Mouse (Mus musculus) lung, embryonic 15.5 days (tissue): ENCODE data around the gene Trp73. TPM values are rescaled to one million over a fixed set of nuclear protein-coding genes. Genes with fewer than 3 reads are reported as not detected.

ENCODE experiments used
- ATAC-seq: fragments of 200-750 bp; cut with Nextera tagmentation; 2 replicates; pipeline ENCODE4 v1.8.0; 2017; ENCODE audit warnings: moderate number of reproducible peaks, borderline replicate concordance; ENCODE audit not compliant: low FRiP score, low TSS enrichment; ENCODE audit errors: extremely low read depth
- H3K27ac ChIP-seq: fragments of 300-500 bp; sonication (generic); 2 replicates; pipeline ENCODE4 v1.5.1; 2015; ENCODE audit warnings: moderate library complexity, mild to moderate bottlenecking, inconsistent platforms
- H3K27me3 ChIP-seq: fragments of 300-500 bp; sonication (generic); 2 replicates; pipeline ENCODE4 v1.6.1; 2015; ENCODE audit warnings: inconsistent platforms
- H3K36me3 ChIP-seq: fragments of 300-500 bp; sonication (generic); 2 replicates; pipeline ENCODE4 v1.6.1; 2015; ENCODE audit warnings: inconsistent platforms
- H3K4me1 ChIP-seq: fragments of 300-500 bp; sonication (generic); 2 replicates; pipeline ENCODE4 v1.6.1; 2015; ENCODE audit warnings: inconsistent platforms
- H3K4me2 ChIP-seq: fragments of 300-500 bp; sonication (generic); 2 replicates; pipeline ENCODE4 v1.6.1; 2015; ENCODE audit warnings: inconsistent platforms, mild to moderate bottlenecking, moderate library complexity
- H3K4me3 ChIP-seq: fragments of 300-500 bp; sonication (generic); 2 replicates; pipeline ENCODE4 v1.5.1; 2015; ENCODE audit warnings: mild to moderate bottlenecking, inconsistent platforms
- H3K9ac ChIP-seq: fragments of 300-500 bp; sonication (generic); 2 replicates; pipeline ENCODE4 v1.6.1; 2015; ENCODE audit warnings: inconsistent platforms
- H3K9me3 ChIP-seq: fragments of 300-500 bp; sonication (generic); 2 replicates; pipeline ENCODE4 v1.6.1; 2016; ENCODE audit warnings: inconsistent platforms
- WGBS: fragments of 180-500 bp; shearing (Covaris S2); methylation state at CpG from one replicate; pipeline ENCODE4 v1.1.7; 2015; 5-methylcytosine and 5-hydroxymethylcytosine counted together
- polyA plus RNA-seq: library from polyadenylated mRNA; unstranded; fragments of >200 nt; fragmentation: Nextera tagmentation; extraction: Ambion mirVana; gene quantifications from 2 replicates; pipeline ENCODE4 v1.2.1, GENCODE M21; 2015

The Trp73 gene
- polyA plus RNA-seq, 1 experiment from 2014 or later = 1.6 TPM

DNA sequence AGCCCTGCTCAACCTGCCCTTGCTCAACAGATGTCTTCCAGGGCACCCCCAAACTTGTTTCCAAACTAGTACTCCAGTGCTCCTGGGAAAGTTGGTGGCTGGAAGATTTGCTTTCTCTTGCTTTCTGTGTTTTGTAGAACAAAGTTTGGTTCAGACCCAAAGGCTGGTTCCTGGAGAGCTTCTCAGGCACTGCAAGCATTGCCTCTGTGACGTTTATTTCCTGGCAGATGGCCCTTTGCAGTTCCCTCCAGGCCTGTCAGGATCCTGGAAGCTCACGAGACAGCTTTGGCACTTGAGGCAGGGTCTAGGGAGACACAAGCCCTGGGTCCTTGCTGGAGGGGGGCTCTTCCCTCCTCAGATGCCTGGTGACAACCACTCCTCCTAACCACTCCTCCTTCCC is 83.3 kb downstream of the Trp73 start:
- H3K4me1 ChIP-seq = no peaks in the 10 kb centered on the region
- H3K9ac ChIP-seq = no peak overlapping the region
- no peaks in the 10 kb centered on the region for H3K36me3 ChIP-seq
- ATAC-seq = no peak
- WGBS = 22% methylated on average over 2 of the region's 2 CpGs
- no peak overlapping the region for H3K4me3 ChIP-seq
- no peaks in the 10 kb centered on the region for H3K9me3 ChIP-seq
- H3K27me3 ChIP-seq = no peaks in the 10 kb centered on the region
- H3K27ac ChIP-seq = no peak overlapping the region
- H3K4me2 ChIP-seq = no peak overlapping the region

DNA sequence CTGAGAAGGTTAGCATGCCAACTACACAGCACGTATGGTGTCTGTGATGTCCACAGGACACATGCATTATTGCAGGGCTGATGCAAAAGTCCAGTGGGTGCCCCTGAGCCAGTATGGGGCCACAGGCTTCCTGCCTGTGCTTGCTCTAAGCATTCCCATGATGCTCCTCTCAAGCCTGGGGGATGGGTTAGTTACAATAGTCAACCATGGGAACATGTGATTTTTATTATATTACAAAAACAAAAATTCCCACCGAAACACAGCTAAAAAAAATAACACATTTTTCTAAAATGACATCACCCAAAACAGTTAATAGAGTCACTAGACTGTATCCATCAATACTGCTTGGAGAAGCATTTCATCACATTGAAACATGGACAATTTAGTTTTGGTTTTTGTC is 84.0 kb downstream of the Trp73 start:
- Histone ChIP-seq H3K4me1 (no peaks in the 10 kb centered on the region), H3K27ac (no peak overlapping the region), H3K4me3 (no peak overlapping the region), H3K9ac (no peak overlapping the region), H3K36me3 (no peaks in the 10 kb centered on the region), H3K27me3 (no peaks in the 10 kb centered on the region), H3K4me2 (no peak overlapping the region), H3K9me3 (no peaks in the 10 kb centered on the region)
- WGBS = 60% methylated on average over 2 of the region's 2 CpGs
- no peak for ATAC-seq

DNA sequence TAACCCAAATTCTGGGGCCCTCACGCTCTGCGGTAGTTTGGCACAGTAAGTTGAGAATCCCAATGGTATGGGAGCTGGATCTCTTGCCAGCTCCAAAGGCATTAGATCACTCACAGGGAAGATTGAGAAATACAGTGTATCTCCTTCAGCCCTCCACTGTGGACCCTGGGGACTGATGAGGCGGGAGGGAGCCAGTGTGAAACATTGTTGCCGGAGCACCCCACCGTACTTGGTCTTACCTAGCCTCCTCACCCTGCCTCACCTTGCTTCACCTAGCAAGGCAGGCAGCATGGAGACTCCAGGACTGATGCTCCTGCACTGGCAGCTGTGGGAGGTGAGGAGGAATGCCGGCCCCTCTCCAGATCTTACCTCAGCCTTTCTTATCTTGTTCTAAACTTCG is 84.5 kb downstream of the Trp73 start:
- H3K9me3 ChIP-seq = no peaks in the 10 kb centered on the region
- no peak for ATAC-seq
- no peak overlapping the region for H3K27ac ChIP-seq
- no peak overlapping the region for H3K9ac ChIP-seq
- no peak overlapping the region for H3K4me2 ChIP-seq
- no peak overlapping the region for H3K4me3 ChIP-seq
- no peaks in the 10 kb centered on the region for H3K4me1 ChIP-seq
- WGBS = 77% methylated on average over 7 of the region's 7 CpGs
- H3K27me3 ChIP-seq = no peaks in the 10 kb centered on the region
- H3K36me3 ChIP-seq = no peaks in the 10 kb centered on the region

DNA sequence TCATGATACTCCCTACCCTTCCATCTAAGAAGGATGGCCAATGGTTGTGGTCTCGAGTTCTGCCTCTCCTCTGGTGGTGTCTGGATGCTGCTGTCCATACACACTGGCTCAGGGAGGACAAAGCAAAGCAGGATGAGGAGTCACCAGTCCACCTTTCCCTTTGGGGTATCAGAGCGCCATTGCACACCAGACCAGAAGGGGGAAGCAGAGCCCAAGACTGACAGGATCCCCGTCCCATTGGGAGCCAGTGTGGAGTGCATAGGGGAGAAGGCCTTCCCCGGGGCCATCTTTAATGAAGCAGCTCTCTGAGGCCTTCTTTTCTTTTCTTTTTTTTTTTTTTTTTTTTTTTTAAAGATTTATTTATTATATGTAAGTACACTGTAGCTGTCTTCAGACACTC is 86.9 kb downstream of the Trp73 start:
- Histone ChIP-seq H3K4me3 (no peak overlapping the region), H3K4me2 (no peak overlapping the region), H3K27me3 (no peaks in the 10 kb centered on the region), H3K27ac (no peak overlapping the region), H3K36me3 (no peaks in the 10 kb centered on the region), H3K9me3 (no peaks in the 10 kb centered on the region), H3K9ac (no peak overlapping the region), H3K4me1 (no peaks in the 10 kb centered on the region)
- 43% methylated on average over 4 of the region's 4 CpGs for WGBS
- no peak for ATAC-seq

DNA sequence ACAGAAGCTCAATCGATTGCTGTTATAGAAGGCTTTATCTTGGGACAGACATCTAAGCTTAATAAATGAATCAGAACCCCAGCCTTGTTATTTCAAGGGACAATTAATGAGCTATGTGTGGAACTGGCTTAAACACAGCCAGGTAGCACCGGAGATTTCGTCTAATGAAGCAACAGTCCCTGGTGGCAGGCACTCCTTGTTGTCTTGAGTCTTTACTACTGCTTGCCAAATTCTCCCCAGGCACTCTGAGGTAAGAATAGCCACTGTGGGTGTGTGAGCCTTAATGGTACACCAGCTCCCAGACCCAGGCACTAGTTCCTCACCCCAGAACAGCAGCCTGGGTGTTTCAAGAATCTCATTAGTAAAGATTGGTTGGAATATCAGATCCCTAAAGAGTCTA is 88.6 kb downstream of the Trp73 start:
- Histone ChIP-seq H3K27ac (no peak overlapping the region), H3K9me3 (no peaks in the 10 kb centered on the region), H3K4me1 (no peaks in the 10 kb centered on the region), H3K27me3 (no peaks in the 10 kb centered on the region), H3K9ac (no peak overlapping the region), H3K4me3 (no peak overlapping the region), H3K4me2 (no peak overlapping the region), H3K36me3 (no peaks in the 10 kb centered on the region)
- no peak for ATAC-seq
- WGBS = 90% methylated on average over 3 of the region's 3 CpGs

DNA sequence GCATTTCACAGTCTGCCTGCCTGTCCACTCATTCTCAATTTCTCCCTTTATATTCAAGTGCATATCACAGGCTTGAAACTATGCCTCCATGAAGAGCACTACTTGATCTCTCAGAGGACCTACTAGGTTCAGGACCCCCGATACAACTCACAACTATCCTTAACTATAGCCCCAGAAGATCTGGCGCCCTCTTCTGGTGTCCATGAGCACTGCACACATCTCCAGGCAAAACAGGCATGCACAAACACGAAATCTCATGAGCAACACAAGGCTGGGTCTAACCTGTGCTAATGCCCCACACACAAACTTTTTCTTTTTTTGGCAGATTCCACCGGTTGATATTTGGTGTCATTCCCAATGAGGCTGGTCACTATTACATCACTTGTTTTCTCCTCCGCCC is 94.2 kb downstream of the Trp73 start:
- Histone ChIP-seq H3K4me3 (no peak overlapping the region), H3K36me3 (no peaks in the 10 kb centered on the region), H3K27me3 (no peaks in the 10 kb centered on the region), H3K4me2 (no peak overlapping the region), H3K27ac (no peak overlapping the region), H3K9me3 (no peaks in the 10 kb centered on the region), H3K9ac (no peak overlapping the region), H3K4me1 (no peaks in the 10 kb centered on the region)
- WGBS = 62% methylated on average over 5 of the region's 5 CpGs
- ATAC-seq = no peak

DNA sequence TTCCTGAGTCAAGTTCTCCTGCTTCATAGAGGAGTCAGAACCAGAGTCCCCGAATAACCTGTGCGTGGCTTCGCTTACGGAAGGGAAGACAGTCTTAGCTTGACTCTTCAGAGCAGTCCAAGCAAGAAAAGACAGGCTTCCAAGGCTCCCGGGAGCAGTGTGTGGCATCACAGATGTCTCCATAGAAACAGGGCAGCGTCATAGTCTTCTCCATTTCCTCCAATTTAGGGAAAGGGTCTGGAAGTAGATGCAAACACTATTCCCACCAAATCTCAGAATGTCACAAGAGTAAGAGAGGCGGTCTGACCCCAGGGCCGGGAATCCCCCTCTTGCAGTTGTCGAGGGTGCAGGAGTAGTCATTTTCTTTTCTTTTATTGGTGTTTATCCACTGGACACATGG is 97.4 kb downstream of the Trp73 start, which contains the start of gene Ccdc27:
Gene Ccdc27 (minus strand): TSS at position 101 of the 400 bp plus-strand sequence.
- H3K9me3 ChIP-seq = no peaks in the 10 kb centered on the region
- H3K4me3 ChIP-seq = no peak within 1 kb of the TSS
- ATAC-seq = no peak
- H3K27me3 ChIP-seq = no peaks in the 10 kb centered on the region
- 80% methylated on average over 9 of the region's 9 CpGs for WGBS
- no peak within 1 kb of the TSS for H3K4me2 ChIP-seq
- no peak within 1 kb of the TSS for H3K9ac ChIP-seq
- H3K27ac ChIP-seq = no peak within 1 kb of the TSS
- no peaks in the 10 kb centered on the region for H3K36me3 ChIP-seq
- H3K4me1 ChIP-seq = no peaks in the 10 kb centered on the region

DNA sequence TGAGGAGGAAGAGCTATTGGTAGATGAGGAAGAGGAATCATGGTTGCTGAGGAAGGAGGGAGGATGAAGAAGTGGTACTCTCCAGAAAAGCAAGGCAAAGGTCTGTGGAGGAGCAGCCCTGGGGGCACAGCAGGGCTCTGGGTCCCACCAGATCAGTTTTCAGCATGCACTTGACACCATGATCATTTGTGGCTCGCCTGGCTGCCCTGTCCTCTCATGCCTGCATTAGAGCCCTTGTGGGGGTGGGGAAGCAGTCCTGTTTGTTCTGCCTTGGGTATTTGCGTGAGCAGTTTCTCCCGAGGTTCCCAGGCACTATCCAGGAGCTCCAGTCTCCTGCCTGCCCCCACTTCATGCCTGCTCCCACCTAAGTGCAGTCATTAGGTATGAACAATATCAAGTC is 102.9 kb downstream of the Trp73 start:
- no peak overlapping the region for H3K27ac ChIP-seq
- no peaks in the 10 kb centered on the region for H3K36me3 ChIP-seq
- no peak overlapping the region for H3K4me2 ChIP-seq
- no peaks in the 10 kb centered on the region for H3K27me3 ChIP-seq
- H3K9me3 ChIP-seq = no peaks in the 10 kb centered on the region
- no peak overlapping the region for H3K9ac ChIP-seq
- no peak for ATAC-seq
- H3K4me1 ChIP-seq = no peaks in the 10 kb centered on the region
- WGBS = 26% methylated on average over 3 of the region's 3 CpGs
- H3K4me3 ChIP-seq = no peak overlapping the region

DNA sequence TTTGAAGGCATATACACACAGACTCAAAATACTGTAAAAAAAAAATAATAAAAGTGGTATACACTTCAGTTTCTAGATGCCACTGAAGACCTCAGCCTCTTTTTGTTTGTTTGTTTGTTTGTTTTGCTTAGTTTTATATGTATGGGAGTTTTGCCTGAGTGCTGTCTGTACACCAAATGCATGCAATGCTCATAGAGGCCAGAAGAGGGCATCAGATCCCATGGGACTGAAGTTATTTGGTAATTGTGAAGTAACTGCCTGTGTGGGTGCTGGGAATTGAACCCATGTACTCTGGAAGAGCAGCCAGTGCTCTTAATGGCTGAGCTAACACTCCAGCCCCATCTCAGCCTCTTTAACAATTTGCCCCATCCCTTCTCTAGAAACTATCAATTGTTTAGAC is 111.4 kb downstream of the Trp73 start:
- Histone ChIP-seq H3K9ac (no peak overlapping the region), H3K4me3 (no peak overlapping the region), H3K27me3 (peaks cover 18% of the 10 kb centered on the region), H3K36me3 (no peaks in the 10 kb centered on the region), H3K4me1 (peaks cover 22% of the 10 kb centered on the region), H3K27ac (no peak overlapping the region), H3K4me2 (no peak overlapping the region), H3K9me3 (no peaks in the 10 kb centered on the region)
- ATAC-seq = no peak

DNA sequence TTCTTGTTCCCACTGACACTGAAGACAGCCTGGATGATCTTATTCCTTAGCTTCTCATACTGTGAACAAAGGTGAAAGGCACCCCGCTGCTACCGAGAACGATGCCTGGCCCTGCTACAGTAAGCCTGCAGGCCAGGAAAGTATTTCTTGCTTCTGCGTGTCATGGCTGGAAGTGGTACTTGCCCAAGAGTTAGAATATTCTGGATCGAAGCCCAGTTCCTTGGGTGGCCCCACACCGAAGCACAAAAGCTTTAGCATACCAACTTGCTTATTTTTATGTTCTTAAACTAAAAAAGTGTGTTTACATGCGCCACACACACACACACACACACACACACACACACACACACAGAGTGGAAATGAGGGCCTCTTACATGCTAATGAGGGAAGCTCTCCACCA is 111.9 kb downstream of the Trp73 start:
- Histone ChIP-seq H3K36me3 (no peaks in the 10 kb centered on the region), H3K27ac (no peak overlapping the region), H3K4me3 (no peak overlapping the region), H3K27me3 (peaks cover 18% of the 10 kb centered on the region), H3K4me2 (no peak overlapping the region), H3K9ac (no peak overlapping the region), H3K9me3 (no peaks in the 10 kb centered on the region), H3K4me1 (peaks cover 22% of the 10 kb centered on the region)
- no peak for ATAC-seq
- WGBS = 70% methylated on average over 7 of the region's 7 CpGs

DNA sequence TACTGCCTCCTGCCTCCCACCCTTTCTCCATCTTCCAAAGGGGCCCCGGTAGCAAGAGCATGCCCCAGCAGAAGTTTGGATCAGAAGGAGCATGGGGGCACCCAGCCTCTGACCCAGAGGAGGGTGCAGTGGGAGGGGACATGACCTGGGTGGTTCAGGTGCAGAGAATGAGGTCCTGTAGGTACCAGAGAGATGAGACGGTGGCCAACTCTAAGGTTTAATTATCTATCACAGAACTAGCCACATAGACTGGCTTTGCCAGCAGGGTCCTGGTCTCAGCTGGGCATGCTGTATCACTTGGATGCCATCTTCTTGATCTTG is 113.6 kb downstream of the Trp73 start:
- peak overlapping the region; percentile 47 for H3K4me3 ChIP-seq
- H3K9ac ChIP-seq = no peak overlapping the region
- no peaks in the 10 kb centered on the region for H3K9me3 ChIP-seq
- peak overlapping the region; percentile 71 for H3K4me2 ChIP-seq
- no peak for ATAC-seq
- 23% methylated on average over 2 of the region's 2 CpGs for WGBS
- peaks cover 22% of the 10 kb centered on the region for H3K4me1 ChIP-seq
- peaks cover 9% of the 10 kb centered on the region; the same call in 1 of the 2 replicates for H3K36me3 ChIP-seq
- H3K27ac ChIP-seq = no peak overlapping the region
- peaks cover 18% of the 10 kb centered on the region for H3K27me3 ChIP-seq

DNA sequence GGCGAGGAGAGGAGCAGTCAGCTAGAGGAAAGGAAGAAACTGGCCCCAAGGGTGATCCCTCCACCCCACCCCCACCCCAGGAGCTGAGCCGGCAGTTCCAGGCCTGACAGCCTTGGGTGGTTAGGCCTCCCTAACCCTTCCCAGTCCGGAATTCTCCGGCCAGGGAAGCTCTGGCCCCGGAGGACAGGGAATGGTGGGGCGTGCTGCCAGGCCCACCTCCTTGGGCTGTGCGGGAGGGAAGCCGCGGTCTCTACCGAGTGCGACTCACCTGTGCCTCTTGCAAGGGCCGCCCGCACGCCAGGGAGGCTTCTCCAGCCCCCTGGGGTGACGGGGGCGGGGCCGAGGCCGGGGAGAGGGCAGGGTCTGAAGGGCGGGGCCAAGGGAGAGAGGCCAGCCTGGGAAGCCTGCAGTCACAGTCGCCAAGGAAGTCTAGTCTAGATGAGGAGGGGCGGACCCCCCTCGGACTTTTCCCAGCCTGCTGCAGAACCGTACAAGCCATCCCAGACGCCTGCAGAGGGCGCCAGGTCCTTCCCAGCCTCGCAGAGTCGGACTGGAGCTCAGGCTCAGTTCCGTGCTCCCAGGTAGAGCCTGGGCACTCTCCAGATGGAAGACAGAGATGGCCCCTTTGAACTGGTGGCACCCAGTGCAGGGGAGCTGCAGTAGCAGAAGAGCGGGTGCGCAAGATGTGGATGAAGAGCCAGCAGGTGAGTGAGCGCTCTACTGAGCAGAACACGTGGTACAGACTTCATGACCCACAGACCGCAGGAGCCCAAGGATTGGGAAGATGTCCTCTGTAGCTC is 114.2 kb downstream of the Trp73 start, which contains the start of gene Smim1:
Gene Smim1 (minus strand): TSS at position 590 of the 800 bp plus-strand sequence.
- H3K9ac ChIP-seq = peak within 1 kb of the TSS; percentile 40
- peaks cover 18% of the 10 kb centered on the region for H3K27me3 ChIP-seq
- peak within 1 kb of the TSS; percentile 34; the same call in 1 of the 2 replicates for H3K27ac ChIP-seq
- peak; percentile 88 for ATAC-seq
- H3K36me3 ChIP-seq = peaks cover 14% of the 10 kb centered on the region
- H3K4me1 ChIP-seq = peaks cover 22% of the 10 kb centered on the region
- H3K4me3 ChIP-seq = peak within 1 kb of the TSS; percentile 47
- H3K4me2 ChIP-seq = peak within 1 kb of the TSS; percentile 71
- no peaks in the 10 kb centered on the region for H3K9me3 ChIP-seq
- WGBS = under 1% methylated on average over 31 of the region's 33 CpGs
